Mouse (Mus musculus) heart, postnatal 0 days (tissue): ENCODE results near the gene Acsf3. TPM values are rescaled to one million over a fixed set of nuclear protein-coding genes. Genes with fewer than 3 reads are reported as not detected.
A peak's percentile ranks its signal among the peaks of the same experiment; 100 is the strongest.

ENCODE experiments used
- ATAC-seq: fragments of 200-750 bp; cut with Nextera tagmentation; 2 replicates; pipeline ENCODE4 v1.8.0; 2017; ENCODE audit warnings: low read depth, moderate number of reproducible peaks, moderate library complexity; ENCODE audit not compliant: insufficient read depth
- DNase-seq: peaks from one replicate; pipeline ENCODE4 v3.0.0-alpha.2; 2016; ENCODE audit warnings: low spot score
- H3K27ac ChIP-seq: fragments of 300-500 bp; sonication (generic); 2 replicates; pipeline ENCODE4 v1.5.1; 2014; ENCODE audit warnings: low read depth, mild to moderate bottlenecking
- H3K27me3 ChIP-seq: fragments of 300-500 bp; sonication (generic); 2 replicates; pipeline ENCODE4 v1.6.1; 2014; ENCODE audit warnings: low read length, mixed read lengths; ENCODE audit not compliant: control insufficient read depth, insufficient read depth
- H3K36me3 ChIP-seq: fragments of 300-500 bp; sonication (generic); replicated peaks from 2 replicates; pipeline ENCODE4 v1.6.1; 2014; ENCODE audit warnings: low read length, mixed read lengths; ENCODE audit not compliant: control insufficient read depth, insufficient read depth
- H3K4me1 ChIP-seq: fragments of 300-500 bp; sonication (generic); 2 replicates; pipeline ENCODE4 v1.6.1; 2014; ENCODE audit warnings: antibody characterized with exemption; ENCODE audit not compliant: control insufficient read depth, insufficient read depth
- H3K4me2 ChIP-seq: fragments of 300-500 bp; sonication (generic); 2 replicates; pipeline ENCODE4 v1.6.1; 2014; ENCODE audit warnings: low read depth, mild to moderate bottlenecking, low read length, moderate library complexity
- H3K4me3 ChIP-seq: fragments of 300-500 bp; sonication (generic); 2 replicates; pipeline ENCODE4 v1.5.1; 2014; ENCODE audit warnings: low read depth, low read length
- H3K9ac ChIP-seq: fragments of 300-500 bp; sonication (generic); replicated peaks from 2 replicates; pipeline ENCODE4 v1.6.1; 2014; ENCODE audit warnings: low read depth, low read length, mixed read lengths
- H3K9me3 ChIP-seq: fragments of 300-500 bp; sonication (generic); replicated peaks from 2 replicates; pipeline ENCODE4 v1.6.1; 2016; ENCODE audit warnings: low read length; ENCODE audit not compliant: control insufficient read depth
- CTCF ChIP-seq: IDR thresholded peaks from 2 replicates; pipeline ENCODE4 v1.5.1; 2016; ENCODE audit warnings: antibody characterized with exemption, control low read depth, low read depth
- EP300 ChIP-seq: IDR thresholded peaks from 2 replicates; pipeline ENCODE4 v1.6.1; 2016; ENCODE audit warnings: antibody characterized with exemption, low read depth
- WGBS: fragments of 180-500 bp; shearing (Covaris S2); extraction: QIAGEN DNeasy Blood & Tissue Kit; methylation state at CpG from one replicate; pipeline ENCODE4 v1.1.7; 2014; 5-methylcytosine and 5-hydroxymethylcytosine counted together
- polyA plus RNA-seq: library from polyadenylated mRNA; unstranded; fragments of >200 nt; fragmentation: Nextera tagmentation; extraction: Ambion mirVana; gene quantifications from 2 replicates; pipeline ENCODE4 v1.2.1, GENCODE M21; 2015
- total RNA-seq: library from RNA; depleted of rRNA; stranded (reverse); fragments of >200 nt; gene quantifications from 2 replicates; pipeline ENCODE4 v1.2.3, GENCODE M21; 2014; ENCODE audit warnings: low replicate concordance; rRNA removed

Gene Acsf3
- total RNA-seq = 17.7 and 22.6 TPM in 2 replicates
- 18.1 and 19.3 TPM in 2 replicates for polyA plus RNA-seq

DNA sequence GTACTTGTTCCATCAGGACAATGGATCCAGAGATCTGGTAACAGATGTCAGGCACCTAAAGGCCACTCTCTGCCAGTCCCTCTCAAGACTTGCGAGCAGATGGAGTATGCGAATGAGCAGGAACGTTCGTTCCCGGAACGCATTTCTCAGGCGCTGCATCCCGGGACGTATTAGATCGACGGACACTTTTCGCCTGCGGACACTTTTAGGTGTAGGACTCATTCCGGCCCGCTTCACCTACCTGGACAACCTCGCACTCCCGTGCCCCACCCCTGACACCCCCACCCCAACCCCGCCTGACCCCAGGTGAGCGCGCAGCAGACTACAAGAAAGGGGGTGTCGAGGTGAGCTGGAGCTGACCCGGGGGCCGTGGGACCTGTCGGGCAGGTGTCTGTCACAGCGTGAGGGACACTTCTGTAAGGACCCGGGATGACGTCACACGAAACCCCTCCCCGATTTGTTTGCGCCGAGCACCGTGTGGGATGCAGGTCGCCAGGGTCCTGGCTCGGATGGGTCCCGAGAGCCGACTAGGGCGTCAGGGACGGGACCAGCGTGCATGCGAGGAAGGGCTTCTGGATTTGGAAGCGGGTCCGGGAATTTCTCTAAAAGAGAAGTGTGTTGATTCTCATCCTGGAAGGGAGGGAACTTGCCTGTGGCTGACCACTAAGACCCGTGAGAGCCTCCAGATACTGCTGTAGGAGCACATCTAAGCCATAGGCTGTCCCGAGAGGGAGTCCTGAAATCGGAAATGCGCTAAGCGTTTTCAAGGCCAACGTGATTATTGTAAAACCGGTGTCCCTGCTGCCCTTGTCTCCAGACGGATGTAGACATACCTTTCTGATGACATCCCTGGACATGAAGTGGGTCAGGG lies at the start of gene Acsf3:
Acsf3 (plus strand) TSS at position 202 of the 871 bp plus-strand sequence.
- no peak within 1 kb of the TSS for H3K27ac ChIP-seq
- H3K36me3 ChIP-seq = peaks cover 6% of the 10 kb centered on the region
- peak within 1 kb of the TSS; percentile 73 for H3K9ac ChIP-seq
- H3K9me3 ChIP-seq = no peaks in the 10 kb centered on the region
- DNase-seq = no peak
- H3K27me3 ChIP-seq = no peaks in the 10 kb centered on the region
- ATAC-seq = peak; percentile 44
- 1% methylated on average over 50 of the region's 50 CpGs for WGBS
- peaks cover 5% of the 10 kb centered on the region for H3K4me1 ChIP-seq
- H3K4me3 ChIP-seq = peak within 1 kb of the TSS; percentile 73
- H3K4me2 ChIP-seq = peak within 1 kb of the TSS; percentile 93
- TF ChIP-seq EP300 (no peak), CTCF (no peak)

DNA sequence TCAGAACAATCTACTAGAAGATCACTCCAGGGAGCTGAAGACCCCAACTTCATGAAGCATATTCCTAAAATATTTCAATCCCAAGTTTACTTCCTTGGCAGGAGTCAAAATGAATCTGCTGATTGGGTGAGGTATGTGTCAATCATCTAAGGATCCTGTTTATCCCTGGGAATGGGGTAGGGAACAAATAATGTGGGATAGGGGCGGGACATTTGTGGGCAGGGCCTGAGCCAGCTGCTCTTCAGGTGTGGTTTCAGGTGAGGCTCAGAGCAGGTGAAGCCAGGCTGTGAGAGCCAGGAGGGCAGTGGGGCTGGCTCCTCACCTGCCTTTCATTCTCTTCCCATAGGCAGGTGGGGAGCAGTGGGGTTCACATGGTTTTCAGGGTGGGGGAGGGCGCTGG lies 48.5 kb upstream of the Acsf3 start:
- Histone ChIP-seq H3K4me3 (no peak overlapping the region), H3K36me3 (no peaks in the 10 kb centered on the region), H3K4me2 (no peak overlapping the region), H3K9ac (no peak overlapping the region), H3K4me1 (no peaks in the 10 kb centered on the region), H3K27me3 (peaks cover 13% of the 10 kb centered on the region; the same call in 1 of the 2 replicates), H3K27ac (no peak overlapping the region), H3K9me3 (no peaks in the 10 kb centered on the region)
- TF ChIP-seq CTCF (no peak), EP300 (no peak)
- no peak for DNase-seq
- ATAC-seq = no peak
- WGBS = 80% methylated on average over 2 of the region's 2 CpGs

DNA sequence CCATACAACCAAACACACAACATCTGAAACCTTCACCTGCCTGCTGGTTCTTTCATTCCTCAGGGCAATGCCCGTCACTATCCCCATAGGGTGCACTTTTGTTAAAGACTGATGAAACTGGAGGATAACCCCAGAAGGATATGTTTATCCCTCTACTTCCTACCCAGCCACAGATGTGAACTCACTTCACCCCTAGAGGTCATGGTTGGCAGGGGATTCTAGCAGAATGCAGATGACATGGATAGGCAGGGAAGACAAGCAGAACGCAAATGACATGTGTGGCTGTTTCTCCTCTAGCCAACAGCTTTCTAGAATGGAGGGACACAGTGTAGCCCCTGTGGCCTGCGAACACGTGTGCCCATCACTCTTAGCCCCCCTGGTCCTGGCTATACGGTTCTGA lies 47.9 kb upstream of the Acsf3 start:
- ATAC-seq = no peak
- no peak for DNase-seq
- TF ChIP-seq EP300 = no peak
- no peak for TF ChIP-seq CTCF
- no peaks in the 10 kb centered on the region for H3K9me3 ChIP-seq
- WGBS = 70% methylated on average over 5 of the region's 5 CpGs
- no peaks in the 10 kb centered on the region for H3K36me3 ChIP-seq
- H3K27ac ChIP-seq = no peak overlapping the region
- no peak overlapping the region for H3K9ac ChIP-seq
- H3K4me2 ChIP-seq = no peak overlapping the region
- H3K27me3 ChIP-seq = peaks cover 7% of the 10 kb centered on the region; the same call in 1 of the 2 replicates
- H3K4me1 ChIP-seq = no peaks in the 10 kb centered on the region
- no peak overlapping the region for H3K4me3 ChIP-seq

DNA sequence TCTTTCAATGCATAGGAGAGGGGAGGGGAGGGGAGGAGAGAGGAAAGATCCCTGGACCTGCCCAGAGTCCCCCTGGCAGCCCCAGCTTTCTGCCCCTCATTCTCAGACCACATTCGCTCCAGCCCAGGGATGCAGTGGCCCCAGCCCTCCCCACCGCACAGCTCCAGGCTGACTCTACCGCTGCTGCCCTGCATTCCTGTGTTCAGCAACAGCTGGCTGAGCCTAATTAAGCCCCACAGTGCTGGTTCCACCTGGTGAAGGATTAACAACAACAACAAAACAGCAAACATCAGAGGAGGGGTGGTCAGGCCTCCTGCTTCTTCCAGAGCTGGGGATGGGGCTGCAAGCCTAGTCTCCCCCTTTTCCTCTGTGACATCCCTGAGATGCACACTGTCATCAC lies 46.7 kb upstream of the Acsf3 start:
- 33% methylated on average over 3 of the region's 3 CpGs for WGBS
- no peaks in the 10 kb centered on the region for H3K36me3 ChIP-seq
- no peaks in the 10 kb centered on the region for H3K4me1 ChIP-seq
- H3K4me2 ChIP-seq = no peak overlapping the region
- TF ChIP-seq CTCF (no peak), EP300 (no peak)
- H3K4me3 ChIP-seq = no peak overlapping the region
- H3K27me3 ChIP-seq = 0 out of 2 replicates have a peak, but pooled peaks cover 6% of the 10 kb centered on the region
- no peak overlapping the region for H3K9ac ChIP-seq
- ATAC-seq = no peak
- no peaks in the 10 kb centered on the region for H3K9me3 ChIP-seq
- DNase-seq = no peak
- no peak overlapping the region for H3K27ac ChIP-seq

DNA sequence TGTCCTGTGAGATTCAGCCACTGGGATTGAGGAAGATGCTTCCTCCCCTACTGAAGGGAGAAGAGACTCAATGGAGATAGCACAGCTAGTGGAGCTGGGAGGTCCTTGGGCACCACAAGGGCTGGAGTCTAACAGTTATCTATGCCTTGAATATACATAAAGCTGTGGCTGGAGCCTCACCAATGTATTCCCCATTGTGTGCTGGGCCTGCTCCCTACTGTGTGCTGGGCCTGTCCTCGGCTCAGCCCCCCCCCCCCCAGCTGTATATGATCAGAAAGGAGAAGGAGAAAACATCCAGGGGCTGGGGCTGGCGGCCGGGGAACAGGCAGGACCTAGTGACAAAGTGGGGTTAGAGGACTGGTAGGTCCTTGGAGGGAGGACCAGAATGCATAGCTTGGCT lies 40.2 kb upstream of the Acsf3 start:
- Histone ChIP-seq H3K4me3 (no peak overlapping the region), H3K4me2 (no peak overlapping the region), H3K9ac (no peak overlapping the region), H3K9me3 (no peaks in the 10 kb centered on the region), H3K36me3 (no peaks in the 10 kb centered on the region), H3K4me1 (peaks cover 16% of the 10 kb centered on the region), H3K27me3 (peaks cover 23% of the 10 kb centered on the region), H3K27ac (no peak overlapping the region)
- no peak for DNase-seq
- no peak for ATAC-seq
- 67% methylated on average over 3 of the region's 3 CpGs for WGBS
- TF ChIP-seq EP300 = no peak
- TF ChIP-seq CTCF = no peak
